Mouse (Mus musculus): ENCODE data around the gene Gm10378. TPM values are rescaled to one million over a fixed set of nuclear protein-coding genes. Genes with fewer than 3 reads are reported as not detected.
"Not testable (repeated sequence)": the region's sequence is repeated elsewhere in the genome, so short reads cannot be mapped to it uniquely, and the experiment has no call there.

Gene Gm10378
- not detected in 2 replicates for polyA plus RNA-seq (2014; fragmentation: Nextera tagmentation; extraction: Ambion mirVana)

- H3K9ac ChIP-seq (ENCODE audit: low read depth, low read length); H3K4me3 ChIP-seq (ENCODE audit: low read depth, low read length); H3K27me3 ChIP-seq (replicated peaks; ENCODE audit: control insufficient read depth, insufficient read depth, low read length); H3K36me3 ChIP-seq (ENCODE audit: control insufficient read depth, insufficient read depth, low read length); H3K4me1 ChIP-seq (ENCODE audit: control insufficient read depth, insufficient read depth, low read length); H3K9me3 ChIP-seq (ENCODE audit: control insufficient read depth, low read length); H3K27ac ChIP-seq (replicated peaks; ENCODE audit: low read depth, low read length); DNase-seq (ENCODE audit: low spot score); ATAC-seq (ENCODE audit: low read depth); H3K4me2 ChIP-seq (ENCODE audit: low read depth, low read length): not testable (repeated sequence)
- WGBS: no CpG with 5 or more reads among the region's 1 CpGs
These were observed at the start of gene Gm10378 for GRCm38 (mm10) chr14:42655638-42656037. TSS of gene Gm10378 (plus strand) at chr14:42655938.

- not testable (repeated sequence) for H3K9ac ChIP-seq (ENCODE audit: low read depth, low read length); H3K36me3 ChIP-seq (ENCODE audit: control insufficient read depth, insufficient read depth, low read length); DNase-seq (ENCODE audit: low spot score); H3K4me2 ChIP-seq (ENCODE audit: low read depth, low read length); H3K4me3 ChIP-seq (ENCODE audit: low read depth, low read length); ATAC-seq (ENCODE audit: low read depth); H3K27ac ChIP-seq (replicated peaks; ENCODE audit: low read depth, low read length); H3K9me3 ChIP-seq (ENCODE audit: control insufficient read depth, low read length); H3K27me3 ChIP-seq (replicated peaks; ENCODE audit: control insufficient read depth, insufficient read depth, low read length); H3K4me1 ChIP-seq (ENCODE audit: control insufficient read depth, insufficient read depth, low read length)
- WGBS: no CpG with 5 or more reads among the region's 2 CpGs
These were observed 13.9 kb upstream of the Gm10378 start, which contains the start of gene Gm3633 for GRCm38 (mm10) chr14:42641817-42642216. TSS of gene Gm3633 (minus strand) at chr14:42641917.

Small RNAs within 50 kb of the gene (microRNA-seq; reads per million reads assigned to microRNA genes)
- gene Gm23620 (ENCODE audit: borderline number of aligned reads): not detected
- not detected for gene Gm25228 (ENCODE audit: borderline number of aligned reads)

Other genes starting within 250 kb of the Gm10378 start
- gene Gm8005, start 216.3 kb upstream of the Gm10378 start, polyA plus RNA-seq (2014; fragmentation: Nextera tagmentation; extraction: Ambion mirVana): not detected in 2 replicates
- gene Gm8011, start 192.1 kb upstream of the Gm10378 start, polyA plus RNA-seq (2014; fragmentation: Nextera tagmentation; extraction: Ambion mirVana): not detected in 2 replicates
- gene Gm8020, start 153.6 kb upstream of the Gm10378 start, polyA plus RNA-seq (2014; fragmentation: Nextera tagmentation; extraction: Ambion mirVana): not detected in 2 replicates
- gene Gm8024, start 131.7 kb upstream of the Gm10378 start, polyA plus RNA-seq (2014; fragmentation: Nextera tagmentation; extraction: Ambion mirVana): not detected in 2 replicates
- not detected in 2 replicates for gene Gm17124, start 56.1 kb upstream of the Gm10378 start, polyA plus RNA-seq (2014; fragmentation: Nextera tagmentation; extraction: Ambion mirVana)
- not detected in 2 replicates for gene Gm3633, start 14.0 kb upstream of the Gm10378 start, polyA plus RNA-seq (2014; fragmentation: Nextera tagmentation; extraction: Ambion mirVana)
- not detected in 2 replicates for gene Gm3015, start 112.9 kb downstream of the Gm10378 start, polyA plus RNA-seq (2014; fragmentation: Nextera tagmentation; extraction: Ambion mirVana)
- gene Gm10377, start 142.0 kb downstream of the Gm10378 start, polyA plus RNA-seq (2014; fragmentation: Nextera tagmentation; extraction: Ambion mirVana): not detected in 2 replicates
- not detected in 2 replicates for gene Gm21977, start 197.5 kb downstream of the Gm10378 start, polyA plus RNA-seq (2014; fragmentation: Nextera tagmentation; extraction: Ambion mirVana)